Mouse (Mus musculus) heart, adult 2 months (tissue): ENCODE data around the gene Hist1h2ae. TPM values are rescaled to one million over a fixed set of nuclear protein-coding genes. Genes with fewer than 3 reads are reported as not detected.

Experiments
- DNase-seq, 2 experiments: peaks; one replicate each; pipeline ENCODE4 v3.0.0; 2021
- H3K27ac ChIP-seq: fragments of 200-600 bp; 2 replicates; pipeline ENCODE4 v1.8.1; 2022
- H3K27me3 ChIP-seq: fragments of 200-500 bp; 2 replicates; pipeline ENCODE4 v1.6.1; 2012; ENCODE audit warnings: mild to moderate bottlenecking, low read length, inconsistent platforms, mixed read lengths; ENCODE audit not compliant: control insufficient read depth, insufficient read depth
- H3K36me3 ChIP-seq: fragments of 200-500 bp; 2 replicates; pipeline ENCODE4 v1.6.1; 2012; ENCODE audit warnings: low read length, inconsistent platforms; ENCODE audit not compliant: control insufficient read depth, insufficient read depth
- H3K4me1 ChIP-seq: fragments of 200-500 bp; 2 replicates; pipeline ENCODE4 v1.6.1; 2011; ENCODE audit warnings: low read length; ENCODE audit not compliant: control insufficient read depth, insufficient read depth
- H3K4me3 ChIP-seq: fragments of 200-600 bp; 2 replicates; pipeline ENCODE4 v1.8.1; 2022
- H3K79me2 ChIP-seq: fragments of 200-500 bp; replicated peaks from 2 replicates; pipeline ENCODE4 v1.6.1; 2012; ENCODE audit warnings: mild to moderate bottlenecking, inconsistent platforms, low read length, moderate library complexity, mixed read lengths; ENCODE audit not compliant: control insufficient read depth, insufficient read depth
- H3K9ac ChIP-seq: fragments of 200-500 bp; 2 replicates; pipeline ENCODE4 v1.6.1; 2012; ENCODE audit warnings: low read depth, mild to moderate bottlenecking, control low read depth, inconsistent platforms, low read length, mixed read lengths
- CTCF ChIP-seq: fragments of 200-600 bp; IDR thresholded peaks from 2 replicates; pipeline ENCODE4 v1.8.1; 2022; ENCODE audit warnings: antibody characterized with exemption, mild to moderate bottlenecking, moderate library complexity
- EP300 ChIP-seq: fragments of 200-500 bp; IDR thresholded peaks from 2 replicates; pipeline ENCODE4 v1.6.1; 2011; ENCODE audit warnings: low read depth, low read length, control low read depth; ENCODE audit not compliant: insufficient read depth
- POLR2A ChIP-seq: fragments of 200-500 bp; IDR thresholded peaks from 2 replicates; pipeline ENCODE4 v1.6.1; 2011; ENCODE audit warnings: mild to moderate bottlenecking, low read depth, low read length, control low read depth; ENCODE audit not compliant: insufficient read depth
- WGBS: fragments of 180-500 bp; shearing (Covaris S2); methylation state at CpG from one replicate; pipeline ENCODE4 v1.1.7; 2018; 5-methylcytosine and 5-hydroxymethylcytosine counted together
- intact Hi-C: fragments of 180-260 bp; cut with DNase I; formaldehyde crosslinking; loops from one replicate; pipeline ENCODE4 v1.15.1; 2025
- polyA plus RNA-seq: library from polyadenylated mRNA; depleted of rRNA; stranded (reverse); fragments of >200 nt; gene quantifications from 2 replicates; pipeline ENCODE4 v1.2.3, GENCODE M21; 2012
- total RNA-seq, 2 experiments: library from RNA; stranded (reverse); gene quantifications; 2 replicates each; pipeline ENCODE4 v1.2.3; 2021

The Hist1h2ae gene
- total and polyA plus RNA-seq, 3 experiments: 0.49 to 2.8 (median 1.8) TPM

- H3K9ac ChIP-seq: no peak overlapping the region
- H3K36me3 ChIP-seq: no peaks in the 10 kb centered on the region
- no peak overlapping the region for H3K4me3 ChIP-seq
- no peaks in the 10 kb centered on the region for H3K4me1 ChIP-seq
- no peaks in the 10 kb centered on the region for H3K27me3 ChIP-seq
- no peak overlapping the region for H3K27ac ChIP-seq
- TF ChIP-seq POLR2A (no peak), EP300 (no peak), CTCF (no peak)
- no peaks in the 10 kb centered on the region for H3K79me2 ChIP-seq
- WGBS: 90% methylated on average over 3 of the region's 3 CpGs
- intact Hi-C loops: no loop called here
- no peak for DNase-seq
These were observed 34.0 kb upstream of the Hist1h2ae start for GRCm38 (mm10) chr13:23605052-23605451.

- Histone ChIP-seq H3K27ac (no peak overlapping the region), H3K4me1 (no peaks in the 10 kb centered on the region), H3K4me3 (no peak overlapping the region), H3K79me2 (no peaks in the 10 kb centered on the region), H3K27me3 (no peaks in the 10 kb centered on the region), H3K36me3 (no peaks in the 10 kb centered on the region), H3K9ac (no peak overlapping the region)
- DNase-seq: no peak
- TF ChIP-seq CTCF (no peak), POLR2A (no peak), EP300 (no peak)
- intact Hi-C loops: no loop called here
- 92% methylated on average over 3 of the region's 3 CpGs for WGBS
These were observed 33.4 kb upstream of the Hist1h2ae start for GRCm38 (mm10) chr13:23604452-23604851.

GRCm38 (mm10) chr13:23603182-23603699 lies 32.2 kb upstream of the Hist1h2ae start:
- intact Hi-C loops: no loop called here
- Histone ChIP-seq H3K36me3 (no peaks in the 10 kb centered on the region), H3K79me2 (no peaks in the 10 kb centered on the region), H3K9ac (no peak overlapping the region), H3K27me3 (no peaks in the 10 kb centered on the region), H3K4me3 (no peak overlapping the region), H3K4me1 (no peaks in the 10 kb centered on the region), H3K27ac (no peak overlapping the region)
- no peak for TF ChIP-seq POLR2A
- TF ChIP-seq CTCF: no peak
- TF ChIP-seq EP300: no peak
- DNase-seq: no peak
- 26% methylated on average over 7 of the region's 7 CpGs for WGBS

GRCm38 (mm10) chr13:23597957-23598356 lies 26.9 kb upstream of the Hist1h2ae start:
- Histone ChIP-seq H3K9ac (no peak overlapping the region), H3K36me3 (no peaks in the 10 kb centered on the region), H3K27me3 (no peaks in the 10 kb centered on the region), H3K4me3 (no peak overlapping the region), H3K27ac (no peak overlapping the region), H3K4me1 (no peaks in the 10 kb centered on the region; the same call in 1 of the 2 replicates), H3K79me2 (no peaks in the 10 kb centered on the region)
- peak; percentile 73 to 84 for DNase-seq
- intact Hi-C loops: loop anchor here (1.0 kb wide), 1 partner anchor 174 kb away; no protein-coding TSS in a partner anchor
- WGBS: 7% methylated on average over 9 of the region's 9 CpGs
- TF ChIP-seq POLR2A (no peak), CTCF (peak; percentile 96), EP300 (0 out of 2 replicates have a peak, but pooled peaks have one; percentile 44)

- no peak for DNase-seq
- no peak overlapping the region for H3K9ac ChIP-seq
- no peaks in the 10 kb centered on the region for H3K79me2 ChIP-seq
- 77% methylated on average over 7 of the region's 7 CpGs for WGBS
- intact Hi-C loops: no loop called here
- no peak overlapping the region for H3K27ac ChIP-seq
- H3K4me1 ChIP-seq: no peaks in the 10 kb centered on the region; the same call in 1 of the 2 replicates
- TF ChIP-seq POLR2A (no peak), EP300 (no peak), CTCF (no peak)
- no peak overlapping the region for H3K4me3 ChIP-seq
- H3K27me3 ChIP-seq: no peaks in the 10 kb centered on the region
- no peaks in the 10 kb centered on the region for H3K36me3 ChIP-seq
These were observed 24.8 kb upstream of the Hist1h2ae start for GRCm38 (mm10) chr13:23595622-23596372.

DNA sequence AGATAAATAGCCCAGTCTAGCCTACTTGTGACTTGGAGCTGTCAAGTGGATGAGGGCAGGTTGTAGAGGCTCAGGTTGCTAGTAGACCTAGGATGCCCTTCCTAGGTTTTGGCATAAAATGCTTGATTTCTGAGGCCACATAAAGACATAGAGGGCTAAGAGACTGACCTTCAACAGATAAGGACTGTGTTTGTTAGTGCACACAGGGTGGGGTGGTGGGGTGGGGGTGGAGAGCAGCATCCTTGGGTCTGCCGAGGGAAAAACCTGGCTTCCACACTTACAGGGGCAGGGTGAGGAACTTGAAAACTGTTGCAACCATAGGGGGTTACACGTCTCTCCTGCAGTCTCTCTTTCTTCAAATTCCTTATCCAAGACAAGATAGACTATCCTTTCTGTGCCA lies 24.2 kb upstream of the Hist1h2ae start:
- intact Hi-C loops: no loop called here
- Histone ChIP-seq H3K36me3 (no peaks in the 10 kb centered on the region), H3K9ac (no peak overlapping the region), H3K79me2 (no peaks in the 10 kb centered on the region), H3K4me3 (no peak overlapping the region), H3K4me1 (no peaks in the 10 kb centered on the region; the same call in 1 of the 2 replicates), H3K27ac (no peak overlapping the region), H3K27me3 (no peaks in the 10 kb centered on the region)
- no peak for TF ChIP-seq POLR2A
- TF ChIP-seq CTCF: no peak
- no peak for TF ChIP-seq EP300
- 76% methylated on average over 2 of the region's 2 CpGs for whole genome bisulfite sequencing
- no peak for DNase-seq
